In genomic region chr9:91351361-91351760, GRCm38 (mm10) we compare ENCODE assay signal across 15 mouse cellular contexts. TPM values are rescaled to one million over a fixed set of nuclear protein-coding genes. Genes with fewer than 3 reads are reported as not detected.
DNase-seq lines count a peak whose midpoint lies in the region; ATAC-seq lines count a peak whose summit lies in the region.
"Had no signal": no experiment of that assay in that cellular context is flagged by ENCODE, and none has a peak within 500 bp of the region (broad histone marks: within the 10 kb centered on the region; RNA-seq: fewer than 3 reads in every experiment).

No protein-coding gene starts in this region.

- peak overlapping the region; percentile 53 for H3K4me2 ChIP-seq in hindbrain, embryonic 14.5 days (replicated peaks)
- H3K4me2 ChIP-seq in neural tube, embryonic 12.5 days (replicated peaks), result peak overlapping the region; percentile 59
- H3K4me2 ChIP-seq: heart, embryonic 11.5 days; liver, embryonic 15.5 days; stomach, embryonic 15.5 days had no signal

- peaks cover 95% of the 10 kb centered on the region for H3K27me3 ChIP-seq in forebrain, embryonic 10.5 days (ENCODE audit: poor library complexity, severe bottlenecking)
- peaks cover 57% of the 10 kb centered on the region for H3K27me3 ChIP-seq in hindbrain, embryonic 14.5 days (ENCODE audit: control insufficient read depth, insufficient read depth, low read length)
- peaks cover 50% of the 10 kb centered on the region for H3K27me3 ChIP-seq in neural tube, embryonic 12.5 days (replicated peaks)

- no peak for ATAC-seq in cerebellum, adult (ENCODE audit: insufficient number of reproducible peaks, low FRiP score, low TSS enrichment)
- ATAC-seq in hindbrain, embryonic 14.5 days (ENCODE audit: low FRiP score), result no peak
- no peak for ATAC-seq in neural tube, embryonic 12.5 days (ENCODE audit: low FRiP score, low read depth)
- ATAC-seq in monocyte, adult 5-6 weeks (replicated peaks; ENCODE audit: insufficient number of reproducible peaks, low FRiP score, low TSS enrichment, poor library complexity, severe bottlenecking), result no peak
- ATAC-seq: inflammation-experienced regulatory T-cells, adult 6 months had no signal

- intact Hi-C loops in left cerebral cortex, postnatal 14 days (cut with DNase I), result no loop called here

- peak overlapping the region; percentile 91 for H3K27ac ChIP-seq in forebrain, embryonic 10.5 days
- H3K27ac ChIP-seq in hindbrain, embryonic 14.5 days, result peak overlapping the region; percentile 76
- H3K27ac ChIP-seq in neural tube, embryonic 12.5 days, result 0 out of 2 replicates have a peak overlapping the region, but pooled peaks have one; percentile 2
- H3K27ac ChIP-seq: liver, embryonic 15.5 days; stomach, embryonic 15.5 days had no signal

- peaks cover 59% of the 10 kb centered on the region for H3K4me1 ChIP-seq in forebrain, embryonic 10.5 days
- 0 out of 2 replicates have a peak, but pooled peaks cover 11% of the 10 kb centered on the region for H3K4me1 ChIP-seq in hindbrain, embryonic 14.5 days (replicated peaks; ENCODE audit: control insufficient read depth, insufficient read depth, low read length)
- peaks cover 15% of the 10 kb centered on the region for H3K4me1 ChIP-seq in neural tube, embryonic 12.5 days
- H3K4me1 ChIP-seq: liver, embryonic 15.5 days; stomach, embryonic 15.5 days had no signal

- 3% methylated on average over 5 of the region's 5 CpGs for WGBS in forebrain, embryonic 10.5 days
- WGBS in hindbrain, embryonic 14.5 days, result 7% methylated on average over 5 of the region's 5 CpGs
- 4% methylated on average over 5 of the region's 5 CpGs for WGBS in neural tube, embryonic 12.5 days

- H3K9ac ChIP-seq in hindbrain, embryonic 14.5 days, result peak overlapping the region; percentile 61
- H3K9ac ChIP-seq in neural tube, embryonic 12.5 days, result peak overlapping the region; percentile 52
- H3K9ac ChIP-seq: liver, embryonic 15.5 days; stomach, embryonic 15.5 days had no signal

- H3K36me3 ChIP-seq in forebrain, embryonic 10.5 days (replicated peaks), result no peaks in the 10 kb centered on the region
- no peaks in the 10 kb centered on the region for H3K36me3 ChIP-seq in hindbrain, embryonic 14.5 days (replicated peaks; ENCODE audit: control insufficient read depth, insufficient read depth)
- H3K36me3 ChIP-seq in neural tube, embryonic 12.5 days, result no peaks in the 10 kb centered on the region
- H3K36me3 ChIP-seq: liver, embryonic 15.5 days; stomach, embryonic 15.5 days had no signal

- H3K4me3 ChIP-seq in forebrain, embryonic 10.5 days, result peak overlapping the region; percentile 85
- peak overlapping the region; percentile 23 for H3K4me3 ChIP-seq in hindbrain, embryonic 14.5 days (replicated peaks; ENCODE audit: low read length)
- peak overlapping the region; percentile 30 for H3K4me3 ChIP-seq in neural tube, embryonic 12.5 days
- H3K4me3 ChIP-seq: liver, embryonic 15.5 days; stomach, embryonic 15.5 days had no signal

- no peaks in the 10 kb centered on the region for H3K9me3 ChIP-seq in forebrain, embryonic 10.5 days
- no peaks in the 10 kb centered on the region for H3K9me3 ChIP-seq in hindbrain, embryonic 14.5 days (ENCODE audit: control insufficient read depth, low read length)
- no peaks in the 10 kb centered on the region for H3K9me3 ChIP-seq in neural tube, embryonic 12.5 days
- H3K9me3 ChIP-seq: liver, embryonic 15.5 days; stomach, embryonic 15.5 days had no signal

- peak; percentile 63 for DNase-seq in cerebellum, adult 9-10 months
- no peak for DNase-seq in forebrain, embryonic 10.5 days (ENCODE audit: extremely low spot score, low spot score)
- DNase-seq in hindbrain, embryonic 14.5 days (ENCODE audit: low spot score), result peak; percentile 30
- no peak for DNase-seq in left cerebral cortex, postnatal 14 days (ENCODE audit: low spot score in 2 of 2)
- no peak for DNase-seq in layer of hippocampus, adult 11-12 months (ENCODE audit: low spot score)
- DNase-seq: gastrocnemius, postnatal 10 days; kidney, postnatal 25 days had no signal

RNA-seq across cellular contexts. Expression of gene Zic4, which starts 10.9 kb away (rescaled TPM):
- polyA plus RNA-seq in forebrain, embryonic 10.5 days (2016; fragmentation: Nextera tagmentation; extraction: Ambion mirVana), result 24.8 and 41.8 TPM in 2 replicates
- 47.8 and 54.9 TPM in 2 replicates for polyA plus RNA-seq in hindbrain, embryonic 14.5 days (2014; fragmentation: Nextera tagmentation; extraction: Ambion mirVana)
- 62.8 and 66.6 TPM in 2 replicates for polyA plus RNA-seq in neural tube, embryonic 12.5 days (2016; fragmentation: Nextera tagmentation; extraction: Ambion mirVana)
- total RNA-seq in monocyte, adult 5-6 weeks (2017), result not detected in 3 replicates
- total RNA-seq in left cerebral cortex, postnatal 14 days (2021), result 1 to 10 TPM; 4.1 to 5.2 TPM
- total RNA-seq: neutrophil, adult 5-6 weeks had no signal
- polyA plus RNA-seq: heart, embryonic 11.5 days; inflammation-experienced regulatory T-cells, adult 6 months; liver, embryonic 15.5 days had no signal

RNA-seq across cellular contexts. Expression of gene Zic1, which starts 14.2 kb away (rescaled TPM):
- 6.2 and 8.9 TPM in 2 replicates for polyA plus RNA-seq in forebrain, embryonic 10.5 days (2016; fragmentation: Nextera tagmentation; extraction: Ambion mirVana)
- 21.4 and 25.1 TPM in 2 replicates for polyA plus RNA-seq in hindbrain, embryonic 14.5 days (2014; fragmentation: Nextera tagmentation; extraction: Ambion mirVana)
- 19.0 and 19.9 TPM in 2 replicates for polyA plus RNA-seq in neural tube, embryonic 12.5 days (2016; fragmentation: Nextera tagmentation; extraction: Ambion mirVana)
- not detected in 3 replicates for total RNA-seq in monocyte, adult 5-6 weeks (2017)
- total RNA-seq in left cerebral cortex, postnatal 14 days (2021), result 10 to 100 TPM; 12.4 to 13.8 TPM
- total RNA-seq: neutrophil, adult 5-6 weeks had no signal
- polyA plus RNA-seq: inflammation-experienced regulatory T-cells, adult 6 months had no signal

Comparison
In these comparisons a context has a peak if more than half of its experiments do, and no peak if none do; other contexts are left out.
1. DNase-seq: peak in cerebellum, adult 9-10 months (single experiment) and hindbrain, embryonic 14.5 days (single experiment); none in forebrain, embryonic 10.5 days (single experiment), left cerebral cortex, postnatal 14 days (0 of 2) and layer of hippocampus, adult 11-12 months (single experiment).
2. H3K27ac ChIP-seq: peak in every context shown above with its lines; median percentile 91 in forebrain, embryonic 10.5 days; 76 in hindbrain, embryonic 14.5 days; 2 in neural tube, embryonic 12.5 days.
3. H3K4me3 ChIP-seq: peak in every context shown above with its lines; median percentile 85 in forebrain, embryonic 10.5 days; 30 in neural tube, embryonic 12.5 days; 23 in hindbrain, embryonic 14.5 days.